Mouse (Mus musculus): ENCODE results near the gene Cyb5b.

- TF ChIP-seq CTCF (IDR thresholded peaks at IDR 0.05; ENCODE audit: extremely low read depth, insufficient read depth, insufficient read length, insufficient replicate concordance) (no peak), POLR2A (IDR thresholded peaks at IDR 0.05; ENCODE audit: low read depth, low read length) (no peak)
Measured at GRCm38 (mm10) chr8:107219078-107219477, 68.6 kb downstream of the Cyb5b start.
